Mouse (Mus musculus): Measurements from ENCODE around the gene Nipa1.

Nipa1 gene

DNA sequence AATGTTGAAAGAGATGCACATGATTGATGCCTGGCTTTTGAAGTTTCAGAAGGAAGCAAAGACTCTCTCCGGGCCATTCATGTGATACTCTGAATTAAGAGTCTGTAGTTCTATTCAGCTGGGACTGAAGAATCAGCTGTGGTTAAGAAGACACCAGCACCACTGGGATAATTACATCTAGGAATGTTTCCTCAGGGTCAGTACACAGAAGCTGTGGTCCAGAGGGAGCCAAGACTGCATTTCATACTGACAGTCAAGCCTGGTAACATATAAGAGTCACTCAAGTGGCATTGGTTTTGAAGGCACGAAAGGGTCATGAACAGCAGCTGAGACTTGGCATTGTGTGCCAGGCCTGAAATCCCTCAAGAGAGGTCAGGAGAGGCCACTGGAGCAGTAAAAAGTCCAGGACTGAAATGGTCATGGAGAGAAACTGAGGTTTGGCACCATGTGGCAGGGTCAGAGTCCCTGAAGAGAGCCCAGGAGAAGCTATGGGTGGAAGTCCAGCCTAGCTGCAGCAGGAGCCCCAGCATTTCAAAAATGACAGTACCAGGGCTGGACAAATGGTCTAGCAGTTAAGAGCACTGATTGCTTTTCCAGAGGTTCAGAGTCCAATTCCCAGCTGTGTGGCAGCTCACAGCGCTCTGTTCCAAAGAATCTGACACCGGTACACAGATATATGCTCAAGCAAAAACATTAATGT, 9.3 kb downstream of the Nipa1 start:
- DNase-seq (ENCODE audit: low read depth, low spot score): no peak

DNA sequence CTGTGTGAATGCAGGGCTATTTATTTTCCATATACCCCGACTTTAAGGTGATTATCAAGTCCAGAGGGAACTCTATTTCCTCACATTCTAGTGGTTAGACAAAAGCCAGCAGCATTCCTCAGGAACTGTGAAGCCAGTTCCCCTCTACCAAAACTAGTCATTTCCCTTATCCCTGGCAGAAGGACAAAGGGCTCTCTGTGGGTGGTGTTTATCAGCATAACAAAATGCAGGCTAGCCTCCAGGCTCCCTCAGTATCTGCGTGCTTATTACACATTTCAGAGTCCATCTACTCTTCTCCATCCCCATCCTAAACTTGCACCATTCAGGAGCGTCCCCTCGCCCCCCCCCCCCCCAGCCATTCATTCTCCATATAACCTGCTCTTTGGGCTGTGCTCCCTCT, 20.8 kb downstream of the Nipa1 start:
- no peak for DNase-seq (ENCODE audit: low read depth, low spot score)

DNA sequence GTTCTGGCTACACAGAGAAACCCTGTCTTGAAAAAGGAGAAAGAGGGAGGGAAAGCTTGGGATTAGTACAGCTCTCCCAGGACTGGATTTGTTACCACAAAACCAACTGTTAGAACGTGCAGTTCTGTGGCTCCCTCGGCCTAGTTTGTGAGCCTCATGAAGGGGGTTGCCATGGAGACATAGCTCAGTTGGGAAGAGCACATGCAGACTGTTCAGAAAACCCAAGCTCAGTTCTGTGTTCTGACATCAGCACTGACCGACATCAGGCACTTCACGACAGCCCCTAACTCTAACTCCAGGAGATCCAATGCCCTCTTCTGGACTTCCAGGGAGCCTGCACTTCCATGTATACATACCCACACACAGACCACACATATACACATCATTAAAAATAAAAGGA, 24.7 kb downstream of the Nipa1 start:
- no peak for DNase-seq (ENCODE audit: low read depth, low spot score)

DNA sequence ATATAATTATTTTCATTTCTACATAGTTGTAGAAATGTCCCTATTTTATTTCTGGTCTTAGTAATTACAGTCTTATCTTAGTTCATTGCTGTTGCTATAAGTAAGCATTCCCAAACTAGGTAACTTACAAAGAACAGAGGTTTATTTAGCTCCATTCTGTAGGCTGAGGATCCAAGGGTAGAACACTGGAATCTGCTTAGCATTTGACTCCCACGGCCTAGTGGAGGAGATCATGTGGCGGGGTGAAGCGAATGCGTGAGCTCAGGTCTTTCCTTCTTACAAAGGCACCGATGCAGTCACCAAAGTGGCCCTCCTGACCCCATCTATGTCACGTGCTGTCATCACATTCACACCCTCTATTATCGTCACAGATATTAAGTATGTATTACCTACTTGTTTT, 27.9 kb downstream of the Nipa1 start:
- DNase-seq (ENCODE audit: low read depth, low spot score): no peak

DNA sequence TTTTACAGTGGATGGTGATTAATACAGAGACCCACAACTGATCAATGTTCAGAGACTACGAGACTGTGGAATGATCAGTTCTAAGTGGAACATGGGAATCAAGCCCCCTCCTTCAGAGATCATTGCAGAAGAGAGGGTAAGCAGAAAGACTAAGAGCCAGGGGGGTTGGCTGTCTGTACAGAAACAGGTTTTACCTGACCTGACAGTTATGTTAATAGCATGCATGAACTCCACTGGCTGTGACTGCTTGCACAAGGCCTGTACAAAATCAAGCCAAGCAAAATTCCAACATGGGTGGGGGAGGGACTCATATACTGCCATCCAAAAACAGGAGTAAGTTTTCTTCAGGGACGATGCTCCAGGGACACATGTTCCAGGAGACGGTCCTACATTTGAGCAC, 28.6 kb downstream of the Nipa1 start:
- no peak for DNase-seq (ENCODE audit: low read depth, low spot score)

DNA sequence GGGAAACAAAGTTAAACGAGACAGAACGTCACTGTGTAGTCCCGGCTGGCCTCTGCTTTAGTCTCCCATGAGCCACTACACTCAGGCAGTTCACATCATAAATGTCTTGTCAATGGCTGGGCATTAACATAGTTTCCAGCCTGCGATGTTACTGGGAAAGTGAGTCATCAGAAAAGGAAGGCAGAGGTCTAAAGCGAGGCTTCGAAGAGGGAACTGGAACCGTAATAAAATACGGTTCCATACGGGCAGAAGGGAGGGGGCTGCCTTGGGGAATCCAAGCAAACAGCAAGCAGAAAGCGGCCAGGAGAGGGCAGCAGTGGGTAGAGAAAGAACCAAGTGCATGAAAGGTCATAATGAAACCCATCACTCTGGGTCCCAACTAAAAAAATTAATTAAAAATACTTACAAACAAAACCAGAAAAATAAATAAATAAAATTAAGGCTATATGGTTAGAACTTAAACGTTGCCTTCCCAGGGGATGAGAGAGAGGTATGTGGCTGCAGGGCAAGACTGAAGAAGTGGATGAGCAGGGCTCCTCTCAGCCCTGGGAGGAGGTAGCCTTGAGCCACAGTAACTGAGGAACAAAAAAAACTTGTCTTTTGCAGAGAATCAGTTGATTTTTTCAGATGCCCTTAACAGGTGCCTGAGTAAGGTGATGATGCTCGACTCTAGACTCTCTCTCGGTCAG, 33.1 kb downstream of the Nipa1 start:
- DNase-seq (ENCODE audit: low read depth, low spot score): peak; percentile 26

DNA sequence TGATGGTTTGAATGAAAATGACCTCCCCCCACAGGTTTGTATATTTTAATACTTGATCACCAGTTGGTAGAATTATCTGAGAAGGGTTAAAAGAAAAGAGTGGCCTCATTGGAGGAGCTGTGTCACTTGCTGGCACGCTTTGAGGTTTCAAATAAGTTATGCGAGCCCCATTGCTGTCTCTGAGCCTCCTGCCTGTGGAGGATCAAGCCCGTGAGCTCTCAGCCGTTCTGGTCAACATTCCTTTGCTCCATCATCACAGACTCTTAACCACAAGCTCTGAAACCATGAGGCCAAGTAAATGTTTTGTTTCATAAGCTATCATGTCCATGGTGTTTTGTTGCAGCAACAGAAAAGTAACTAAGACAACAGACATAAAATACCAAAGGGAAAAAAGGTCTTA, 35.0 kb downstream of the Nipa1 start:
- no peak for DNase-seq (ENCODE audit: low read depth, low spot score)

DNA sequence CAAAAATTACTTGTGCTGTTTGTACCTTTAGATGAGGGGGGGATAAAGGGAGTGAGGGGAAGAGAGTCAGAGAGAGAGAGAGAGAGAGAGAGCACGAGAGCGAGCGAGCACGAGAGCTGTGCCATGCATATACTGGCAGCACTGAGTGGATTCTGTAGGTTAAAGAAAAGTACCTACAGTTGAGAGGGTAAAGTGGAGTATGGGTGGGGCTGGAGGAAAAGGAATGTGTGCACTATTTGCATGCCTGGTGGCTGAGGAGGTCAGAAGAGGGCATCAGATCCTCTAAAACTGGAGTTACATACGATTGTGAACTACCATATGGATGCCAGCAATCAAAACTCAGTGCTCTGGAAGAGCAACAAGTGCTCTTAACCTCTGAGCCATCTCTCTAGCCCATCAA, 36.6 kb downstream of the Nipa1 start:
- DNase-seq (ENCODE audit: low read depth, low spot score): no peak

DNA sequence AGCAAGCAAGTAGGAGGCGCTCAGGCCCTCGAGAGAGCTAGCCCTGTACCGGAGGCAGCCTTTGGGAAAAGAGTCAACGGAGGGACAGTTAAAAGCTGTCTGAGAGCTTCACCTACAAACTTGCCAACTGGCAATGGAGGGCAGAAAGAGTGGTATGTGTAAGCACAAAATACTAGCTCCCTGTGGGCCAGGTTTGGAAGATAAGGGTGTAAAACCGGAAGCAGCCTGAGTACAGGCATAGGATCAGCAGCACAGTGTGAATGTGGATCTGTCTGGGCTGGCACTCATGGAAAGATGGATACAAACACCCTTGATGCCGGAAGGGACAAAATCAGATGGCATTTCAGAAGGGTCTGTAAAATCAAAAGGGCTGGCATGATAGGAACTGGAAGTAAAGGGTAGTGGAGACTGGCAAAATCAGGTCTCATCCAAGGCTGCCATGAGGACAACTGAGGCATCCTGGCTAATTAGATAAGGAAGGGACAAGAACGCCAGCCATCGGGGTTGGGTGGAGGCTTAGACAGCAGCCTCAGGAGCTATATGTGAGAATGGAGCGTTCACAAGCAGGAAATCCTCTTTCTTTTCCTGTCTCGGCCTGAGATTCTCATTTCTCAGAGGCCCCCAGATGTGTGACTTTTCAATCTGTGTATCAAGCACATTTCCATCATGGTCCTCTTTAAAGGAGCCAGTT, 37.6 kb downstream of the Nipa1 start:
- DNase-seq (ENCODE audit: low read depth, low spot score): no peak

DNA sequence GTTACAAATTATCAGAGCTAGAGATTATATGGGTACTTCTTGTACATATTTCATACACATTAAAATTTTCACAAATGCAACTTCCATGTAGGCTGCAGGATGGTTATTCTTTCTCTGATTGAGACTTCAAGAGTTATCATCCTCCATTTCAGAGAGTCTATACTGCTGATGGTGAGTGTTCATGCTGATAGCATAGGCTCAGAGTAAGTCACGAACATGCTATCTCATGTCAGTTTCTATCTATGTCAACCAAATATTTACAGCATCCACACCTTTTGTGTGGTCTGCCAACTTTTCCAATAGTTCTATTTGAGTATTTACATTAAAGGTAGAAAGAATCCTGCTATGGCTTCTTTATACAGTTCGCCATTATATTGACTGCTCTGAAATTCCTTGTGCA, 38.2 kb downstream of the Nipa1 start:
- DNase-seq (ENCODE audit: low read depth, low spot score): no peak

DNA sequence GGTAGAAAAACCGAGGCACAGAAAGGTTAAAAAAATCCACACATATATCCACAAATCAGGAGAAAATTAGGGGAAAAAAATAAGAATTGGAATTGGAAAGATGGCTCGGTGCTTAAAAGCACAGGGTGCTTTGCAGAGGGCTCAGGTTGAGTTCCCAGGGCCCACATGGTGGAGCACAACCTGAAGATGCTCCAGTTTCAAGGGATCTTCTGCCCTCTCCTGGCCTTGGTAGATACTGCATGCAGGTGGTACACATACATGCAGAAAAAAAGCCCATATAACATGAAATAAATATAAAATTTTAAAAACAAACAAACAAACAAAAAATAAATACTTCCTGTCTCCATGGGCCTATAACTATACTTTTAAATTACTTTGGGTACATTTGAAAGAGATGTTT, 45.3 kb downstream of the Nipa1 start:
- DNase-seq (ENCODE audit: low read depth, low spot score): no peak

DNA sequence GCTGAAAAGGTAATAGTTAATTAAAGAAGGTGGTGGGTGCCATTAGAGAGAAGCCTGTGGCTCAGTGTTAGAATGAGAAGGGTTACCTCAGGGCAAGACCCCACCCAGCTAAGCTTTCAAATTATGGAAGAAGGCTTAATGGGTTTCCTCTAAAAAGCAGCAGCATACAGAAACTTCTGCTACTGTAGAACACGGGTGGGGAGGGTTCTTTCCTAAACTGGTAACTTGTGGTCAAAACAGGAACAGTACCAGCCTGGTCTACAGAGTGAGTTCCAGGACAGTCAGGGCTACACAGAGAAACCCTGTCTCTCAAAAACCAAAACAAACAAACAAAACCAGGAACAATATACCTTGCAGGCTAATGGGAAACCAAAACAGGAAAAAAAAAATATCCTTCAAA, 50.3 kb downstream of the Nipa1 start:
- DNase-seq (ENCODE audit: low read depth, low spot score): no peak

DNA sequence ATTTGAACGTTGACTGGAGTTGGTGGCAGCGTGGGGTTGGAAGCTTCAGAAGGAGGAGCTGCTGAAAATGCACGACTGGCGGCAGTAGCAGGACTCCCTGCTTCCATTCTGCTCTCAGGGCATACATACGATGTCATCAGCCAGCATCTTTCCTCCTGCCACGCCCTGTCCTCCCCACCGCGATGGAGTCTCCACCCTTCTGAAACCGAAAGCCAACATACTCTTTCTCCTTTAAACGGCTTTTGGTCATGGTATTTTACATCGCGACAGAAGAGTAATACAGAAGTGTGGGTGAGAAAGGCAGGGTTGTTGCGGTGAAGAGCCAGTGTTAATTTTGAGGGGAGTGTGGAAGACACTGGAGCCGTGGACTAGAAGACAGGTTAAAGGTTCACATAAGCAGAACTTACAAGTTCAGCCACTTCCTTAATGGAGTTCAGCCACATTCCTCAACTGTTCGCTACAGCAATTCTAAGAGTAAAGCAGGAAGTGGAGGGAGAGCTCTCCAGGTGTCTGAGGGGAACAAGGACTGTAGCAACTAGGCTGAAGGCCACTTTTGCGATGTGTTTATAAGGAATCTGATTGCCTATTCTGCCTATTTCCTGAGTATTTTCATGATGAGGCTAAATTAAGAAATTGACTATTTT, 51.4 kb downstream of the Nipa1 start:
- DNase-seq (ENCODE audit: low read depth, low spot score): no peak

DNA sequence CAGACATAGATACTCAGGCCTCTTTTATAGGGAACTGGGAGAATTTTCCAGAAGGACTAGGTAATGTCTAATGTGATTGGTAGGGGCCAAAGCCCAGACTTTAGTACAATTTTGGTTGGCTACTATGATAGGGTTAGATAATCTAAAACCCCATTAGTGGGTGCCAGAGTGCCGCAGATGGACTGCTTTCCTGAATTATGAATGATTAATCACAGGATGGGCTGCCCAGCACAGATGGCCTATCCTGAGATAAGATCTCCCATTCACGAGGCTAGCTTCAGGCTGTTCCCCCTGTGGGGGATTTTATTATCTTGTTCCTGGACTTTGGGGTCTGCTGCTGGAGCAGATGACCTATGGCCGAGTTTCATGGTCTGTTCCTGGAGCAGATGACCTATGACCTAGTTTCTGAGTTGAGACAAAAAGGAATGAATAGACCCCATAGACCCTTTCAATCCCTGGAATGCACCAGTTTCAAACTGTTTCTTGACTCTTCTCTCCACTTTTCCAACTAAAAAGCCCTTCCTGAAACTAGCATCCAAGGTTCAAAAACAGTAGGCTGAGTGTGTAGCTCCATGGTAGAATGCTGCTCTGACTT, 52.8 kb downstream of the Nipa1 start:
- no peak for DNase-seq (ENCODE audit: low read depth, low spot score)

DNA sequence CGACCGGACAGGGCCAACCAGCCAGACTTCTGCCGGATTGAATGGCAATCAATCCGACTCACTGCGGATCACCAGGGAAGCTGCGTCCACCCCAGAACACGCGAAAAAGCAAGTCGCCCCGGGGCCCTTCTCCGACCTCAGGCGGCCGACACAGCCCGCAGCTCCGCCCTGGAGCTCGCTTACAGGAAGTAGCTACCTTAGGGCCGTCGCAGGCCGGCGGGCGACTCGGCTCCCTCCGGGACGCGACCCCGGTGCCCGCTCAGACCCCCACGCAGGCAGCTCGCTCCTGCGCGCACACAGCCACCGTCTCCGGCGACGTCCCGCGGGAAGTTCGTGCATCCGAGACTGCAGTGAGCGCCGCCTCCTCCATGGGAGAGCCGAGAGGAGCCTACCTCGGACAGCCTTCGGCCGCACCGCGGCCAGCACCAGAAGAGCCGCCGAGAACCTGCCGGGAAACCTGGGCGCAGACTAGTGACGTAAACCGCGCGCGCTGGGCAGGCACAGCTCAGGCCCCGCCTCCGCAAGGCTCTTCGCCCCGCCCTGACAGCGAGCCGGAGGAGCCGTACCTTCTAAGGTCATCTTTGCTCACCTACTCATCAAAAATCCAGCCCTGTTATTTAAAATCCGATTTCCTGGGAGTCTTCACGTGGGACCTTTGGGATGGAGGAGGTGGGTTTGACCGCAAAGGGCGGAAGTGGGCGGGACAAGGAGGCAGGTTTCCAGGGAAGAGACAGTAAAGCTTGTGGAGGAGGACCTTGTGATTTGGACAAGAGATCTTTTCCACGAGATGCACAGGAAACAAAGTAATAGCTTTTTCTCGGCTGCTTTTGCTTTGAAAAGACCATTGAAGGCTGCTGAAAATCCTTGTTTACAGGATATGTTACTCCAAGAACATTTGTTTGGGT, 57.5 kb downstream of the Nipa1 start, which contains the start of gene Nipa2:
Gene Nipa2, minus strand, starts transcription at position 473 of the 905 bp plus-strand sequence.
- DNase-seq (ENCODE audit: low read depth, low spot score): peak; percentile 80

DNA sequence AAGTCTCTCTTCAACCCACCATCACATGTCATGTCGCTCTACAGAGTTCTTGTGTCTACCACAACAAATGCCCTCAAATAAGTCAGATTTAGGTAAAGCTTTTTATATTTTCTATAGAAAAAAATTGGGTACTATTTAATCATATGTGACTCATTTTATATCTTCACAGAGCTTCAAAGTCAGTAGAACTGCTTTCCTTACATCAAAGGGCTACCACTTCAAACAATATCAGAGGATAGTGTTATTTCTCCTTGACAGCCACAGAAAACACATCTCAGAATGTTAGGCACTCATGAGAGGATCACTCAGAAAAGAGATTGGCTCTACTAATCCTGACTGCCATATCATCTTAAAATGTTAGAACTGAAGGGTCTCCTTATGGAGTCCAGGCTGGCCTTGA, 59.2 kb downstream of the Nipa1 start:
- DNase-seq (ENCODE audit: low read depth, low spot score): no peak

DNA sequence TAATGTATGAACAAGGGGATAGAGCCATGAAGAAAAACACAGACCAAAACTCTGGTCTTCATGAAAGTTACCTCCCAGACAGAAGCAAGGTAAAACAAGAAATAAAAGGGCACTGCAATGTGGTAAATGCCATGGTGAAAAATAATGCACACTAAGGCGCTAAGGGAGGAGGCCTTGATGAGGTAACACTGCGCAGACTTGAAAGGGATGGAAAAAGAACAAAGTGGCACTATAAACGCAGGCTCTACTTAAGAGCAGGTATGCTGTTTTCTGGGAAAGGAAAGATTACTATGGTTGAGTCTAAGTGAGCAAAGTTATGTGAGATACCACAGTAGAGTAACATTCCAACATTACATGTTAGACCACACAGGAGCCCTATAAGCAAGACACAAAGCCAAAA, 60.0 kb downstream of the Nipa1 start:
- no peak for DNase-seq (ENCODE audit: low read depth, low spot score)

DNA sequence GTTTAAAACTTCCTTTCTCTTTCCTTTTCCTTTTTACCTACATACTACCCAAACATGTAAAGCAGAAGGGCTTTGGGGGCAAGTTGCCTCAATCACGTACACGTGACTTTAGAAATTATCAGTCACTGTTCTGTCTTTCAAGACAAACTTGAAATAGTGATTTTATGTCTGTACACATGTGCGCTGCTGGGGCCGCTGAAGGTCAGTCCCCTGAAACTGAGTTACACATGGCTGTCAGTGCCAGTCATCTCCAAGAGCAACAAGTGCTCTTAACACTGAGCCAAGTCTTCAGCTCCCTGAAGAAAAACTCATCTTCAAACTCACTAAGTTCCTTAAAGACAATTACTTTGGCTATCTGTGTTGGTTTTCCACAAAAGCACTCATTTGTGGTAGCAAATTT, 61.8 kb downstream of the Nipa1 start:
- no peak for DNase-seq (ENCODE audit: low read depth, low spot score)

DNA sequence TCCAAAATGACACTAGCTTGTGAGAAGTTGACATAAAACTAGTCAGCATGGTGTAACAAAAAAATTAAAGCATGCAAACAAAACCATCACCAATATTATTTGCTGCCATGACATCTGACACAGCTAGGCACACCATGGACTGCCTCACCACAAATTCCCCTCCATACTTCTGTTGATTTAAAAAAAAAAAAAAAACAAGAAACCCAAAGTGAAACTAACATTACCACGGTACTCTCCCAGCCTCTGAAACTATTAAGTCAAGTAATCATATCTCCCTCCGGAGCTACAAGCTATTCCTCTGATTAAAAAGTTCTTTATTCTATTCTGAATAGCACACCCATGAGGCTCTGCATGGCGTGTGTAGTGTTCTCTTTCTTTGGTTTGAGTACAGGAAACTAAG, 62.6 kb downstream of the Nipa1 start:
- DNase-seq (ENCODE audit: low read depth, low spot score): no peak

DNA sequence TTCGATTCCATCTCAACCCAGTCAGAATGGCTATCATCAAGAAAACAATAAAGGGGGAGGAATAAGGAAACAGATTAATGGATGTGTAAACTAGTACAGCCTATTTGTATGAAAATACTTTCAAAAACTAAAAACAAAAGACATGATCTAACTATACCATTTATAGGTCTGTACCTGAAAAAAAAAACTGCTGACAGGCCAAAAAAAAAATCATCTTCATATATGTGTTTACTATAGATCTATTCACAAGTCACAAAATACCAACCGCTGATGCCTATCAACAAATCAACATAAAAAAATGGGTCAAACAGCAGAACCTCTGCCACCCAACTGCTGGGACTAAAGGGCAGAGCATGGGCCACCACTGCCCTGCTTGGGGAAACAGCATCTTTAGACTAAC, 63.7 kb downstream of the Nipa1 start:
- no peak for DNase-seq (ENCODE audit: low read depth, low spot score)

DNA sequence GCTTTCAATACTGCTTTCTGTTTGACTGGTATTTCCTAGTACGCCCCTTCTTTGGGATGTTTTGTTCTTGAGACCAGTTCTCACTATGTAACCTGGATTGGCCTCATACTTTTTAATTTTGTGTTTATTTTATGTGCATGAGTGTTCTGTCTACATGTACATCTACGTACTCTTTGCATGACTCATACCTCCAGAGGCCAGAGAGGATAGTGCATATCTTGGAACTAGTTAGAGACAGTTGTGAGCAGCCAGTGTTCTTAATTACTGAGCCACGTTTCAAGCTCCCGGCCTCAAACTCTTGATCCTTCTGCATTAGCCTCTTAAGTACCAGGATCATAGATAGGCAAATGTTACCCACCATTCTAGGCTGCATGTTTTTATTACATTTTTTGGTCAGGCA, 81.4 kb downstream of the Nipa1 start:
- no peak for DNase-seq (ENCODE audit: low read depth, low spot score)
